Mouse (Mus musculus): Measurements from ENCODE around the gene Gpbar1. TPM values are rescaled to one million over a fixed set of nuclear protein-coding genes. Genes with fewer than 3 reads are reported as not detected.
A peak's percentile ranks its signal among the peaks of the same experiment; 100 is the strongest.

Gpbar1 gene
- polyA plus RNA-seq, 1 experiment from 2014 or later: not detected

DNA sequence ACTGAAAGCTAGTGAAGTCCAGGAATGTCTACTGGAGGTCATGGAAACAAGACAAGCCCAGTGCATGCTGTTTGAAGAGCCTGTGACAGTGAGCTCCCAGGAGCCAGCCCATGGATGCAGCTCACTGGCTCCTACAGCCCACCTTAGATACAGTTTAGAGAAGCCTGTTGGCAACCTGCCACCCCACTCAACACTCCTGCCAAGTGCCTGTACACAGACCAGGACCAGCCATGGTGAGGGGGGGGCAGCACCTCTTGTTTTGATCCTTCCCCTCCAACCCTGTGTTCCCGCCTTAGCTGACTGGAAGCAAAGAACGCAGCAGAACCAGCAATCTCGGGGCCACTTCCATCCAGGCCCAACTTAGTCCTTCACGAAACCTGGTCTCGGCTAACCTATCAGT lies 11.8 kb downstream of the Gpbar1 start:
- no peak overlapping the region for H3K27ac ChIP-seq (ENCODE audit: low read depth, low read length)
- ATAC-seq (ENCODE audit: low FRiP score): no peak
- no peaks in the 10 kb centered on the region for H3K36me3 ChIP-seq (ENCODE audit: control insufficient read depth, insufficient read depth, low read length)
- DNase-seq (ENCODE audit: low spot score, missing footprints): no peak
- peaks cover 9% of the 10 kb centered on the region for H3K4me1 ChIP-seq (ENCODE audit: control insufficient read depth, insufficient read depth, low read length)
- no peak overlapping the region for H3K9ac ChIP-seq (ENCODE audit: low read length)
- H3K27me3 ChIP-seq (ENCODE audit: control insufficient read depth, insufficient read depth, low read length): no peaks in the 10 kb centered on the region
- no peak overlapping the region for H3K4me2 ChIP-seq
- WGBS: 93% methylated on average over 5 of the region's 5 CpGs
- no peaks in the 10 kb centered on the region for H3K9me3 ChIP-seq (ENCODE audit: control insufficient read depth, low read length)
- no peak overlapping the region for H3K4me3 ChIP-seq (ENCODE audit: low read depth, low read length)

DNA sequence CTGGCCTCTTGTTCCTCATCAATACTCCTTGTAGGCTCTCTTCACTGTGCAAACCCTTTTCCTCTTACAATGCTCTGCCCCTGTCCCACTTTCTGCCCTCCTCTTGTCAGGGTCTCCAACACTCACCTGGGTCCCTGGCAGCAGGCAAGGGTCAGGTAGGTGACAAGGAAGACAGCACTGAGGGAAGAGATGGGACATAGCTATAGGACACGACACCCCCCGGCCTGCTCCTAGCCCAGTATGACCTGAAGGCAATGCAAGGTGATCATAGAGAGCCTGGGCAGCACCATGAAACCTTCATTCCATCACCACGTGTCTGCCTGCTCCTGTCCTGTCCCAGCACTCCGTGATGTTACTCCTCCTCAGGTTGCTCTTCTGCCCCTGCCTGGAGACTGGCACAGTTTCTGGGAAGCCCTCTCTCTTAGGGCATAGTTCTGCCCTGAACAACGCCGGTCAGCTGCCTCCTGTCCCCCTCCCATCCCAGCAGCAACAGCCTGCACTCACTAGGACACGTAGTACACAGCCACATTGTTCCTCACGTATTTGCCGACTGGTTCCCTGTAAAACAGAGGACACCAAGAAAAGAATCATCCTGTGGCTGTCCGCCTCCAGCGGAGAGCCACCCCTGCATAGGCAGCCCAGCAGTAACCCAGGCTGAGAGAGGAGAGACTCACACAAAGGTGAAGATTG lies 14.1 kb downstream of the Gpbar1 start:
- H3K4me2 ChIP-seq: no peak overlapping the region

DNA sequence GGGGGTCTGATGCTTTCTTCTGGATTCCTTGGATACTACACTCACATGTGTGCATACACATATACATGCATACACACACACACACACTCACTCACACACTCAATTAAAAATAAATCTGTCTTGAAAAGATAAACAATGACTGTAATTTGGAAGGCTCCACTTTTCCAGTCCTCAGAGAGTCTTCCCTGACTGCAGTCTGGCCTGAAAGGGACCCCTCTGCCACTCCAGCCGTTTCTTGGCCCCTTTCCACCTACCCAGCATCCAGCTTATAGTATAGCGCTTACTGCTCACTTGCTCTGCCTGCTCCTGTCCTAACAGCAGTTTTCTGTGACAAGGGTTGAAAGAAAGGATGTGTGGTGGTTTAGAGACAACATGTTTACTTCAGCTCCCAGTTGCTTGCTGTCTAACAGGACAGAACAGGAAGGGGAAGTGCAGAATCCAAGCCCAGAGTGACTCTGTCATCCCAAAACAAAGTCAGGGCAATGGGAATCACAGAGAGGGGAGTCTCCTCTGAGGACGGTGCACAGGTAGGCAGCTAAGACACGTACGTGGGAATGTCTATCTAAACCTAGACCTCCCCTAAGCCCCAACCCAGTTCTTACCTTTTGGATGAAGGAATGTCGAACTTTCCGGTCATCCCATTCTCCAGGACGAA lies 15.1 kb downstream of the Gpbar1 start:
- whole genome bisulfite sequencing: 91% methylated on average over 8 of the region's 8 CpGs
- Histone ChIP-seq H3K27ac (ENCODE audit: low read depth, low read length) (no peak overlapping the region), H3K9ac (ENCODE audit: low read length) (no peak overlapping the region), H3K9me3 (ENCODE audit: control insufficient read depth, low read length) (no peaks in the 10 kb centered on the region), H3K4me1 (ENCODE audit: control insufficient read depth, insufficient read depth, low read length) (peaks cover 12% of the 10 kb centered on the region), H3K36me3 (ENCODE audit: control insufficient read depth, insufficient read depth, low read length) (no peaks in the 10 kb centered on the region), H3K27me3 (ENCODE audit: control insufficient read depth, insufficient read depth, low read length) (no peaks in the 10 kb centered on the region), H3K4me3 (ENCODE audit: low read depth, low read length) (no peak overlapping the region), H3K4me2 (no peak overlapping the region)
- no peak for DNase-seq (ENCODE audit: low spot score, missing footprints)
- ATAC-seq (ENCODE audit: low FRiP score): no peak

More for the DNA sequence above, 14.1 kb downstream of the Gpbar1 start:
- H3K9ac ChIP-seq (ENCODE audit: low read length): no peak overlapping the region
- no peaks in the 10 kb centered on the region for H3K9me3 ChIP-seq (ENCODE audit: control insufficient read depth, low read length)
- WGBS: 87% methylated on average over 11 of the region's 11 CpGs
- H3K36me3 ChIP-seq (ENCODE audit: control insufficient read depth, insufficient read depth, low read length): no peaks in the 10 kb centered on the region
- peaks cover 12% of the 10 kb centered on the region for H3K4me1 ChIP-seq (ENCODE audit: control insufficient read depth, insufficient read depth, low read length)
- no peaks in the 10 kb centered on the region for H3K27me3 ChIP-seq (ENCODE audit: control insufficient read depth, insufficient read depth, low read length)
- DNase-seq (ENCODE audit: low spot score, missing footprints) (no peak), ATAC-seq (ENCODE audit: low FRiP score) (no peak)
- no peak overlapping the region for H3K4me3 ChIP-seq (ENCODE audit: low read depth, low read length)
- H3K27ac ChIP-seq (ENCODE audit: low read depth, low read length): no peak overlapping the region

DNA sequence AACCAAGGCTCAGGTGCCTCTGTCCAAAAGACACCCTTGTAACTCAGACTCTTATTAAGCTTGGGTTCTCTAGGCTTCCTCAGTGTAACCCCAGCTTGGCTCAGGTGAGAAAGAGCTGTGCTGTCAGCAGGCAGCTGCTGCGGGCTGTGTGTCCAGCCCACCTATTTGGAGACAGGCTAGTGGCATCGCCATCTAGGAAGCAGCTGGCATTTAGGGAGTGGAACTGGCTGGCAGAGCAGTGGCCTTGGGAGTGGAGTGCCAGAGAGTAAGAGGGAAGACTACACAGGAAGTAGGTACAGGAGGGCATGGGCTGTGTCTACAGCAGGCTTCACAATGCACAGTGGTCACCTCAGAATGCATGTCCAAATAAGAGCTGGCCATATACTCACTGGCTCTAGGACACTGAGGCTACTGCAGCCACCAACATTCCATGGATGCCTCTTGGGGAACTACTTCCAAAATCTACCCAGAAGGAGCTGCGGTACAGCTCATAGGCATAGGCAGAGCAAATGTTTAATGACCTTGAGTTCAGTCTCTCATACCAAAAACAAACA lies 15.8 kb downstream of the Gpbar1 start:
- WGBS: 96% methylated on average over 3 of the region's 3 CpGs
- no peak overlapping the region for H3K27ac ChIP-seq (ENCODE audit: low read depth, low read length)
- ATAC-seq (ENCODE audit: low FRiP score) (no peak), DNase-seq (ENCODE audit: low spot score, missing footprints) (no peak)
- H3K4me2 ChIP-seq: no peak overlapping the region
- no peaks in the 10 kb centered on the region for H3K9me3 ChIP-seq (ENCODE audit: control insufficient read depth, low read length)
- H3K9ac ChIP-seq (ENCODE audit: low read length): no peak overlapping the region
- H3K4me3 ChIP-seq (ENCODE audit: low read depth, low read length): no peak overlapping the region
- H3K36me3 ChIP-seq (ENCODE audit: control insufficient read depth, insufficient read depth, low read length): no peaks in the 10 kb centered on the region
- H3K27me3 ChIP-seq (ENCODE audit: control insufficient read depth, insufficient read depth, low read length): no peaks in the 10 kb centered on the region
- H3K4me1 ChIP-seq (ENCODE audit: control insufficient read depth, insufficient read depth, low read length): peaks cover 12% of the 10 kb centered on the region

GRCm38 (mm10) chr1:74294733-74295455 lies 16.5 kb downstream of the Gpbar1 start:
- H3K9me3 ChIP-seq (ENCODE audit: control insufficient read depth, low read length): no peaks in the 10 kb centered on the region
- no peaks in the 10 kb centered on the region for H3K27me3 ChIP-seq (ENCODE audit: control insufficient read depth, insufficient read depth, low read length)
- H3K36me3 ChIP-seq (ENCODE audit: control insufficient read depth, insufficient read depth, low read length): no peaks in the 10 kb centered on the region
- DNase-seq (ENCODE audit: low spot score, missing footprints): no peak
- H3K4me1 ChIP-seq (ENCODE audit: control insufficient read depth, insufficient read depth, low read length): peaks cover 12% of the 10 kb centered on the region
- 93% methylated on average over 6 of the region's 6 CpGs for WGBS
- H3K9ac ChIP-seq (ENCODE audit: low read length): no peak overlapping the region
- H3K4me2 ChIP-seq: no peak overlapping the region
- H3K4me3 ChIP-seq (ENCODE audit: low read depth, low read length): no peak overlapping the region
- H3K27ac ChIP-seq (ENCODE audit: low read depth, low read length): peak overlapping the region; percentile 25; the same call in 1 of the 2 replicates
- ATAC-seq (ENCODE audit: low FRiP score): peak; percentile 31; the same call in 1 of the 2 replicates

DNA sequence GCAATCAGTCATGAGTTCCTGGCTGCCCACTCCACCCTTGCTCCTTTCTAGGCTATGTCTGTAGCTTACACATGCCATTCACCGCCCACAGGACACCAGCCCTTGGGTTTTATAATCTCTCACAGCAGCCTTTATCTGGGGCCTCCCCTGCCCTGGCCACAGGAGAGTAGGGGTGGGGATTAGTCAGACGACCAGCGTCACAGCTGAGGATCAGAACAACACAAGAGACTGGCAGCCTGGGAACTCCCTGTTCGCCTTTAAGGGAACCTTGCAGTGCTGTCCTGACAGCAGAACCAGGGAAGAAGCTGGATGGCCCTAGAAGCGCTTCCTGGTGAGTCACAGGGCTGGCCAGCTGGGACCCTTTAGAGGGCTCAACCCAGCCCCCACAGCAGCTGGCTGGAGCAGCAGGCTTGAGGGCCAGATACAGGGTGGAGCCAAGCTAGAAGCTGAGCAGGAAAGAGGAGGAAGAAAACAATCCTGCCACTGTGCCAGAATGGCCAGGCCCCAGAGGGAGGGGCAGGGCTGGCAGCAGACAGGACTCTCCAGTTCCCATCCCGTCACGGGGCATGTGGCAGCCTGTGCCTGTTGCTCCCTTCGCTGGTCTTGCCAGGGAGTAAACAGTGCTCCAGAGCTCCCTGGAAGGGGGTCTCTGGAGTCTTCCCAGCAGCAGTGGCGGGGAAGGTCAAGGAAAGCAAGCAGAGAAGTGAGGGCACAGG lies 17.3 kb downstream of the Gpbar1 start:
- Histone ChIP-seq H3K4me2 (peak overlapping the region; percentile 19; the same call in 1 of the 2 replicates), H3K9me3 (ENCODE audit: control insufficient read depth, low read length) (no peaks in the 10 kb centered on the region), H3K36me3 (ENCODE audit: control insufficient read depth, insufficient read depth, low read length) (no peaks in the 10 kb centered on the region), H3K4me3 (ENCODE audit: low read depth, low read length) (no peak overlapping the region), H3K27ac (ENCODE audit: low read depth, low read length) (peak overlapping the region; percentile 57), H3K27me3 (ENCODE audit: control insufficient read depth, insufficient read depth, low read length) (no peaks in the 10 kb centered on the region), H3K9ac (ENCODE audit: low read length) (peak overlapping the region; percentile 38), H3K4me1 (ENCODE audit: control insufficient read depth, insufficient read depth, low read length) (peaks cover 12% of the 10 kb centered on the region)
- ATAC-seq (ENCODE audit: low FRiP score) (peak; percentile 75), DNase-seq (ENCODE audit: low spot score, missing footprints) (peak; percentile 85)
- 21% methylated on average over 9 of the region's 9 CpGs for WGBS

DNA sequence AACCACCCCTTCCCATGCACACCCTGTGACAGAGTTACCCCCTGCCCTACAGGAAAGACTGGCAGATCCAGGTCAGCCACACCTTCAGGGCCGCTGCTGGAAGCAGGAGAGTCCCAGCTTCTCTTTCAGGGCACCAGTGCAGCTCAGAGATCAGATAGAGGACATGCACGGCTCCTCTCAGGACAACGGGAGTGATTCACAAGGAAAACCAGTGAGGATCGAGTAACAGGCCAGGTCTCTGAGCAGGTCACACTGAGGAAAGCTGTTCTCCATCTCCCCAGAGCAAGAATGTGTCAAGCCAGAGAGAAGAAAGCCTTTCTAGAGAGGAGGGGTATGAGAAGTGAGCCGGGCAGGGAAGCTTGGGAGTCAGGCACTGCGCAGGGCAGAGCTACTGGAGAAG lies 18.1 kb downstream of the Gpbar1 start:
- Histone ChIP-seq H3K36me3 (ENCODE audit: control insufficient read depth, insufficient read depth, low read length) (no peaks in the 10 kb centered on the region), H3K4me2 (no peak overlapping the region), H3K9ac (ENCODE audit: low read length) (no peak overlapping the region), H3K9me3 (ENCODE audit: control insufficient read depth, low read length) (no peaks in the 10 kb centered on the region), H3K27me3 (ENCODE audit: control insufficient read depth, insufficient read depth, low read length) (no peaks in the 10 kb centered on the region), H3K4me1 (ENCODE audit: control insufficient read depth, insufficient read depth, low read length) (peaks cover 12% of the 10 kb centered on the region), H3K27ac (ENCODE audit: low read depth, low read length) (no peak overlapping the region; the same call in 1 of the 2 replicates), H3K4me3 (ENCODE audit: low read depth, low read length) (no peak overlapping the region)
- 81% methylated on average over 6 of the region's 6 CpGs for WGBS
- no peak for DNase-seq (ENCODE audit: low spot score, missing footprints)
- ATAC-seq (ENCODE audit: low FRiP score): no peak

DNA sequence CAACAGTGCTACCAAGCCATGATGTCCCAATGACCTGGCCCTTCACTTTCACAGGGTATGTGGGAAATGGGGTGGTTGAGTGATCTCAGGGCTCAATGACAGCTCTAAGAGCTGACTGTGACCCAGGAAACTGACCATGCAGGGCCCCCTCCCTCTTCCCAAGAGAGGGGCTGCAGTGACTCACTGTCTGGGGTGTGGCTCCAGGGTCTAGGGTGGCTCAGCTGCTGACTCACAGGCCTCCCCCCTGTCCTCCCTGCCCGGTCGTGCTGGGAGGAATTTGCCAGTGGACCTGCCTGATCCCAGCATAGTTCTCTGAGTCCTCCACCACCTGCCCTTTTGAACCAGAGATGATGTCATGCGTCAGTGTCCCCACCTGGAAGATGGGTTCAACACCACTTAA lies 18.9 kb downstream of the Gpbar1 start:
- WGBS: 80% methylated on average over 3 of the region's 3 CpGs
- Histone ChIP-seq H3K27me3 (ENCODE audit: control insufficient read depth, insufficient read depth, low read length) (no peaks in the 10 kb centered on the region), H3K9ac (ENCODE audit: low read length) (no peak overlapping the region), H3K4me1 (ENCODE audit: control insufficient read depth, insufficient read depth, low read length) (peaks cover 12% of the 10 kb centered on the region), H3K9me3 (ENCODE audit: control insufficient read depth, low read length) (no peaks in the 10 kb centered on the region), H3K4me3 (ENCODE audit: low read depth, low read length) (no peak overlapping the region), H3K36me3 (ENCODE audit: control insufficient read depth, insufficient read depth, low read length) (no peaks in the 10 kb centered on the region), H3K4me2 (no peak overlapping the region), H3K27ac (ENCODE audit: low read depth, low read length) (no peak overlapping the region)
- DNase-seq (ENCODE audit: low spot score, missing footprints) (no peak), ATAC-seq (ENCODE audit: low FRiP score) (no peak)
